Mouse (Mus musculus) stomach, embryonic 15.5 days (tissue): ENCODE data around the gene Twnk. TPM values are rescaled to one million over a fixed set of nuclear protein-coding genes. Genes with fewer than 3 reads are reported as not detected.
A peak's percentile ranks its signal among the peaks of the same experiment; 100 is the strongest.

Experiments
- ATAC-seq: fragments of 200-750 bp; cut with Nextera tagmentation; 2 replicates; pipeline ENCODE4 v1.8.0; 2017; ENCODE audit warnings: low read depth, moderate number of reproducible peaks, moderate TSS enrichment; ENCODE audit not compliant: insufficient read depth, low FRiP score
- H3K27ac ChIP-seq: fragments of 300-500 bp; sonication (generic); 2 replicates; pipeline ENCODE4 v1.5.1; 2015; ENCODE audit warnings: mild to moderate bottlenecking, inconsistent platforms
- H3K27me3 ChIP-seq: fragments of 300-500 bp; sonication (generic); replicated peaks from 2 replicates; pipeline ENCODE4 v1.6.1; 2015; ENCODE audit warnings: inconsistent platforms
- H3K36me3 ChIP-seq: fragments of 300-500 bp; sonication (generic); 2 replicates; pipeline ENCODE4 v1.6.1; 2015; ENCODE audit warnings: inconsistent platforms
- H3K4me1 ChIP-seq: fragments of 300-500 bp; sonication (generic); 2 replicates; pipeline ENCODE4 v1.6.1; 2015; ENCODE audit warnings: inconsistent platforms
- H3K4me2 ChIP-seq: fragments of 300-500 bp; sonication (generic); 2 replicates; pipeline ENCODE4 v1.6.1; 2015; ENCODE audit warnings: mild to moderate bottlenecking, inconsistent platforms
- H3K4me3 ChIP-seq: fragments of 300-500 bp; sonication (generic); replicated peaks from 2 replicates; pipeline ENCODE4 v1.5.1; 2015; ENCODE audit warnings: inconsistent platforms
- H3K9ac ChIP-seq: fragments of 300-500 bp; sonication (generic); 2 replicates; pipeline ENCODE4 v1.6.1; 2015; ENCODE audit warnings: inconsistent platforms
- H3K9me3 ChIP-seq: fragments of 300-500 bp; sonication (generic); 2 replicates; pipeline ENCODE4 v1.6.1; 2016; ENCODE audit warnings: inconsistent platforms
- WGBS: fragments of 180-500 bp; shearing (Covaris S2); methylation state at CpG from one replicate; pipeline ENCODE4 v1.1.7; 2015; 5-methylcytosine and 5-hydroxymethylcytosine counted together
- polyA plus RNA-seq: library from polyadenylated mRNA; unstranded; fragments of >200 nt; fragmentation: Nextera tagmentation; extraction: Ambion mirVana; gene quantifications from 2 replicates; pipeline ENCODE4 v1.2.1, GENCODE M21; 2015

Twnk gene
- polyA plus RNA-seq, 1 experiment from 2014 or later: 18.3 TPM

DNA sequence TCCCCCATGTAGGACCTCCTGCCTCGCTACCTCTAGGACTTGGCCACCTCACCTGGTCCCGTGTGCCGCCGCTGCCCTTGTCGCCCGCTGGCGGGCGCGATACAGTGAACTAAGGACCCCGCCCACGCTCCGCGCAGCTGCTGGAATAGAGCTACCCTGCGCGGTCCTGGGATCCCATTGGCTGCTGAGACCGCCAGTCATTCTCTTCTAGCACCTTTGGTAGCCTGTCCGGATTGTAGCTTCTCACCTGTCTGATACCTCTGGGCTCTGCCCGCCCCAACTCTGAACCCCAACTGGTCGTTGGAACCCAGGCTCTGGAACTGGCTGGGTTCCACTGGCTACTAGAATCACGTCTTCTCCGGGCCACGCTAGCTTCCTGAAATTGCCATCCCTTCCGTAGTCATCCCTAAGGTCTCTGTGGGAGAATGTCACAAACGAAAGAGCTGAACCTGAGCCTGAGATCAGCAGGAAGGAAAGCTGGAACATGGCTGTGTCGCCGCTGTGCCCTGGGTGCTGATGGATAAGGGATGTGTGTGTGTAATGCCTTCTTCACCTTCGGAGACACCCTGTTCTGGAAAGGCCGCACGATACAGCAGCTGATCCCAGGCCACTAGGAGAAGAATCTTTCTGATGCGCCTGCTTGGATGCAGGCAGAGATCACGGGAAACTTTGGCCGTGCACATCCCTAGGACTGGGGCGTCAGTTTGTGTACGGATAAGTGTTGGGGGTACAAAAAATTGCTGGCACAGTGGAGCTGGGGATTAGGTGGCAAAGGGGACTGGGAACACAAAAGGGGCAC is 41.3 kb downstream of the Twnk start:
- peak overlapping the region; percentile 47; the same call in 1 of the 2 replicates for H3K9ac ChIP-seq
- peak overlapping the region; percentile 92 for H3K4me2 ChIP-seq
- WGBS: 1% methylated on average over 34 of the region's 34 CpGs
- H3K27ac ChIP-seq: peak overlapping the region; percentile 95
- H3K4me3 ChIP-seq: peak overlapping the region; percentile 54
- peaks cover 30% of the 10 kb centered on the region for H3K4me1 ChIP-seq
- ATAC-seq: peak; percentile 44; the same call in 1 of the 2 replicates
- no peaks in the 10 kb centered on the region for H3K36me3 ChIP-seq
- H3K27me3 ChIP-seq: peaks cover 18% of the 10 kb centered on the region
- H3K9me3 ChIP-seq: no peaks in the 10 kb centered on the region

- peak within 1 kb of the TSS; percentile 92 for H3K4me2 ChIP-seq
- H3K9ac ChIP-seq: peak within 1 kb of the TSS; percentile 47
- peak; percentile 80 for ATAC-seq
- H3K4me3 ChIP-seq: peak within 1 kb of the TSS; percentile 54
- H3K36me3 ChIP-seq: no peaks in the 10 kb centered on the region
- H3K27ac ChIP-seq: peak within 1 kb of the TSS; percentile 95
- H3K9me3 ChIP-seq: no peaks in the 10 kb centered on the region
- 0% methylated on average over 26 of the region's 26 CpGs for WGBS
- peaks cover 18% of the 10 kb centered on the region for H3K27me3 ChIP-seq
- H3K4me1 ChIP-seq: peaks cover 30% of the 10 kb centered on the region
These were observed 42.0 kb downstream of the Twnk start, which contains the start of gene Sfxn3 for GRCm38 (mm10) chr19:45047417-45047934. Sfxn3 (plus strand) TSS chr19:45047503.

- Histone ChIP-seq H3K27ac (peak overlapping the region; percentile 95), H3K4me1 (peaks cover 30% of the 10 kb centered on the region), H3K4me3 (peak overlapping the region; percentile 54), H3K27me3 (peaks cover 18% of the 10 kb centered on the region), H3K9me3 (no peaks in the 10 kb centered on the region), H3K9ac (peak overlapping the region; percentile 47), H3K36me3 (no peaks in the 10 kb centered on the region), H3K4me2 (peak overlapping the region; percentile 92)
- 14% methylated on average over 11 of the region's 11 CpGs for WGBS
- ATAC-seq: peak; percentile 71
These were observed 42.6 kb downstream of the Twnk start for GRCm38 (mm10) chr19:45047935-45048643.

DNA sequence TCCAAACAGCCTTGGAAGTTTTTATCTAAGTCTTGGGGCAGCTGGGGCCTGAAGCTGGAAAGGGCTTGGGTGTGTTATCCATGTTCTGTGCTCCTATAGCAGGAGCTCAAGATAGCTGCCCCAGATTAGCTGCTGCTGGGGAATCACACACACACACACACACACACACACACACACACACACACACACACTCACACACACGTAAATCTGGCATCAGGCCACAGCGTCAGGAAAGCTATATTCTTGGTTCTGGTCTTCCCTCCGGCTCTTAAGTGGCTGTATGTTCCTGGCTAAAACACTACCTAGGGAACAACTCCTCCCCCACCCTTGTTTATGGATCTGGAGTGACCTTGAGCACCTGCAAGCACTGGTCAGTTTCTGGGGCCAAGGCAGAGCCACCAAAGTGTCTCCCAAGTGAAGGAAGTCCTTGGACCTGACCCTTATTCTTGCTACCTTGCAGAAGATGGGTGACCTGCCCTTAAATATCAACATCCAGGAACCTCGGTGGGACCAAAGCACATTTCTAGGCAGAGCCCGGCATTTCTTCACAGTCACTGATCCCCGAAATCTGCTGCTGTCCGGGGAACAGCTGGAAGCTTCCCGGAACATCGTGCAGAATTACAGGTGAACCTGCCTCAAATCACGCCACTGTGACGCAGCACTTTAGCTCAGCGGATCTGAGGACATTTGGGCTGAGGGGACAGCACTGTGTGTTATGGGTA is 43.3 kb downstream of the Twnk start:
- Histone ChIP-seq H3K27ac (peak overlapping the region; percentile 95), H3K36me3 (no peaks in the 10 kb centered on the region), H3K4me1 (peaks cover 30% of the 10 kb centered on the region), H3K9ac (no peak overlapping the region), H3K4me2 (peak overlapping the region; percentile 92), H3K9me3 (no peaks in the 10 kb centered on the region), H3K4me3 (peak overlapping the region; percentile 54), H3K27me3 (peaks cover 18% of the 10 kb centered on the region)
- no peak for ATAC-seq
- 73% methylated on average over 12 of the region's 12 CpGs for WGBS

DNA sequence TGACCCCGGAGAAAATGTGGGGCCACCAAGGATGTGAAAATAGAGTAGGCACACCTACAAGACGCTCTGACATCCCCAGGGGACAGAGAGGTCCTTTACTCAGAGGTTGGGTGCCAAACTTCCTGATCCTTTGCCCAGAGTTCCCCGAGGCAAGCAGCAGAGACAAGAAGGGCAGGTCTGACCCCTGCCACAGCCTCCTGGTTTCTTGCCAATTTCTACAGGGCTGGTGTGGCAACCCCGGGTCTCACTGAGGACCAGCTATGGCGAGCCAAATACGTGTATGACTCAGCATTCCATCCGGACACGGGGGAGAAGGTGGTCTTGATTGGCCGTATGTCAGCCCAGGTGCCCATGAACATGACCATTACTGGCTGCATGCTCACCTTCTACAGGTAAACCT is 44.1 kb downstream of the Twnk start:
- H3K27me3 ChIP-seq: peaks cover 14% of the 10 kb centered on the region
- WGBS: 74% methylated on average over 9 of the region's 9 CpGs
- no peaks in the 10 kb centered on the region for H3K36me3 ChIP-seq
- H3K9ac ChIP-seq: no peak overlapping the region
- ATAC-seq: no peak
- H3K9me3 ChIP-seq: no peaks in the 10 kb centered on the region
- H3K4me3 ChIP-seq: no peak overlapping the region
- H3K27ac ChIP-seq: no peak overlapping the region
- H3K4me2 ChIP-seq: no peak overlapping the region
- peaks cover 30% of the 10 kb centered on the region for H3K4me1 ChIP-seq

GRCm38 (mm10) chr19:45053451-45053850 is 48.0 kb downstream of the Twnk start:
- H3K27ac ChIP-seq: no peak overlapping the region
- ATAC-seq: no peak
- 91% methylated on average over 8 of the region's 8 CpGs for WGBS

DNA sequence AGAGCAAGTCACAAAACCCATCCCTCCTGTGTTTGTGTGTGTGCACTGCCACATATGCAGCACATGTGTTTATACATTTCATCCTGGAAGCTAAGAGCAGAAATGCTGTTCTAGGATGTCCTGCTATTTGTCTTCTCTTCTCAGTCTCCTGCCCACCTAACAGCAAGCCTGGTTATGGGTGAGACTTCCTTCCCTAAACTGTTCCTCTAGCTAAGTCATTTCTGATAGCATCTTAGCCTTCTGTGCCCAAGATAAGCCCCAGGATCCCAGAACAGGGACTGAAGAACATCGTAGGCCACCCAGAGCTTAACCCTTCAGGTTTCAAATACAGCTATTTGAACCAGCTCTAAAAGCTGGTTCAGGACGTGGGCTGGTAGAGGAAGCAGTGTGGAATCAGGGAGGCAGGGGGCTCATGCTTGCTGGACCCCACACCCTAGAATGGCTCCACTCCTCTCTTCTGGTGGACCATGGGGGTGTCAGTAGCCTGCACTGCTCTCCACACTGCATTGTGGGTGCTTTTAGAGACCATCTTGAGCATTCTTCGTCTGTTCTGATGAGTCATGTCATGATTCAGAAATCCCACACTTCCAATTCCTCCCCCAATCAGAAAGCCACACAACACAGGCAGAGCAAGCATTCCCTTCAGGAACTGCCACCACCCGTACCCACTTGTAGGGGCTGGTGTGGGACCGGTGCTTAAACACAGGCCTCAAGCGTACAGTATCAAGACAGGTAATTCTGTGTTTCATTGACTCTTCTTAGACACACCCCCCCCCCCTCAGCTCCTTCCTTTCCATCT is 49.6 kb downstream of the Twnk start:
- Histone ChIP-seq H3K4me2 (no peak overlapping the region), H3K4me1 (peaks cover 18% of the 10 kb centered on the region), H3K4me3 (no peak overlapping the region), H3K27me3 (no peaks in the 10 kb centered on the region), H3K36me3 (no peaks in the 10 kb centered on the region), H3K9ac (no peak overlapping the region), H3K27ac (no peak overlapping the region), H3K9me3 (no peaks in the 10 kb centered on the region)
- WGBS: 79% methylated on average over 6 of the region's 6 CpGs
- no peak for ATAC-seq

More at GRCm38 (mm10) chr19:45053451-45053850, 48.0 kb downstream of the Twnk start:
- Histone ChIP-seq H3K27me3 (no peaks in the 10 kb centered on the region), H3K4me1 (peaks cover 17% of the 10 kb centered on the region), H3K9me3 (no peaks in the 10 kb centered on the region), H3K4me3 (no peak overlapping the region), H3K9ac (no peak overlapping the region), H3K36me3 (no peaks in the 10 kb centered on the region), H3K4me2 (no peak overlapping the region)

DNA sequence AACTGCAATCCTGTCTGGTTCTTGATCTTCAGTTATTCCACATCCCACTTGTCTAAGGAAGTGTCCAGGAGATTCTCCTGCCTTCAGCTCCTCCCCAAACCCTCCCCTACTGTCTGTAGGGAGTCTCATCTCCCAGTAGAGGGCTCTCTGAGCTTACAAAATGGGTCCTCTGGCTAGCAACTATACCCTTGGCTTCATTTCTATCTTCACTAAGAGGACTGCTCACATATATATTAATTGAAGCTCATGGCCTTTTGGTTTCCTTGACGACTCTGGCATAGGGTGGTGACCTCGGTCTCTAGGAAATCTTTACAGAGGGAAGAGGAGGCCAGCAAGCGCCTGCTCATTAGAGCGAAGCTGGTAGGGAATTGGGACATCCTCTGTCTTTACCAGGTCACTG is 50.9 kb downstream of the Twnk start:
- Histone ChIP-seq H3K4me2 (no peak overlapping the region), H3K27me3 (no peaks in the 10 kb centered on the region), H3K9me3 (no peaks in the 10 kb centered on the region), H3K27ac (no peak overlapping the region), H3K9ac (no peak overlapping the region), H3K36me3 (no peaks in the 10 kb centered on the region), H3K4me1 (peaks cover 18% of the 10 kb centered on the region), H3K4me3 (no peak overlapping the region)
- ATAC-seq: no peak
- 36% methylated on average over 4 of the region's 4 CpGs for WGBS

GRCm38 (mm10) chr19:45056908-45057698 is 51.6 kb downstream of the Twnk start:
- WGBS: 66% methylated on average over 7 of the region's 7 CpGs
- Histone ChIP-seq H3K27ac (peak overlapping the region; percentile 98; the same call in 1 of the 2 replicates), H3K4me2 (peak overlapping the region; percentile 83), H3K4me1 (peaks cover 18% of the 10 kb centered on the region), H3K27me3 (no peaks in the 10 kb centered on the region), H3K36me3 (no peaks in the 10 kb centered on the region), H3K4me3 (peak overlapping the region; percentile 62), H3K9ac (no peak overlapping the region; the same call in 1 of the 2 replicates), H3K9me3 (no peaks in the 10 kb centered on the region)
- no peak for ATAC-seq

DNA sequence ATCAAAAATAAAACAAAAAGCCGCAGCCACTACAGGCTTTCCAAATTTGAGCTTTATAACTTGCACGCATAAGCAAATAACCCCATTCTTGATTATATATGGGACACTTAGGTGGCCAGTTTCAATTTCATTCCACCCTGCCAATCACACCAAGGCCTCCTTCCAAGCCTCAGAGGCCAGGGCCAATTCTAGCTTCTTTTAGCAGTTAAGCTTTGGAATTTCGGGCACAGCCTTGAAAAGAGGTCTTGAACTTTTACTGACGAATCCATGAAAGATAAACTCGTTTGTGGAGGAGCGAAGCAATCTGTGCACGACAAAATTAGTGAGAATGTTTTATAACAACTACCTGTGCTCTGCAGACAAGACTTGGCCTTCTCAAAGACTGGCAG is 52.3 kb downstream of the Twnk start:
- 24% methylated on average over 7 of the region's 7 CpGs for WGBS
- H3K27me3 ChIP-seq: no peaks in the 10 kb centered on the region

More for the DNA sequence above, 52.3 kb downstream of the Twnk start:
- Histone ChIP-seq H3K36me3 (no peaks in the 10 kb centered on the region), H3K4me1 (peaks cover 18% of the 10 kb centered on the region), H3K4me3 (peak overlapping the region; percentile 62), H3K4me2 (peak overlapping the region; percentile 83), H3K9me3 (no peaks in the 10 kb centered on the region), H3K27ac (peak overlapping the region; percentile 98), H3K9ac (peak overlapping the region; percentile 18; the same call in 1 of the 2 replicates)
- ATAC-seq: no peak
